Mouse (Mus musculus): ENCODE measurements around the gene Gls2. TPM values are rescaled to one million over a fixed set of nuclear protein-coding genes. Genes with fewer than 3 reads are reported as not detected.
"Not testable (repeated sequence)": the region's sequence is repeated elsewhere in the genome, so short reads cannot be mapped to it uniquely, and the experiment has no call there.

Gene Gls2
- 1 to 10 TPM; 5.9 to 7.9 TPM for total RNA-seq (2021)

GRCm38 (mm10) chr10:128194024-128194550, at the start of gene Gls2:
TSS of gene Gls2 (plus strand) at chr10:128194457.
- intact Hi-C loops (cut with DNase I), result no loop called here
- DNase-seq, result peak; percentile 99

GRCm38 (mm10) chr10:128144961-128145360, 49.3 kb upstream of the Gls2 start:
- intact Hi-C loops (cut with DNase I), result loop anchor here (5.0 kb wide), 1 partner anchor 42 kb away; no protein-coding TSS in a partner anchor
- DNase-seq, result no peak

- no peak for DNase-seq
- intact Hi-C loops (cut with DNase I), result no loop called here
Measured at GRCm38 (mm10) chr10:128148789-128149365, 45.4 kb upstream of the Gls2 start.

GRCm38 (mm10) chr10:128149592-128149991, 44.7 kb upstream of the Gls2 start:
- intact Hi-C loops (cut with DNase I), result no loop called here
- no peak for DNase-seq

GRCm38 (mm10) chr10:128150941-128151340, 43.3 kb upstream of the Gls2 start:
- no peak for DNase-seq
- intact Hi-C loops (cut with DNase I), result no loop called here

- DNase-seq, result no peak
- intact Hi-C loops (cut with DNase I), result no loop called here
Measured at GRCm38 (mm10) chr10:128153978-128154377, 40.3 kb upstream of the Gls2 start.

- intact Hi-C loops (cut with DNase I); DNase-seq: not testable (repeated sequence)
Measured at GRCm38 (mm10) chr10:128165726-128166125, 28.5 kb upstream of the Gls2 start.

GRCm38 (mm10) chr10:128167091-128167490, 27.2 kb upstream of the Gls2 start:
- intact Hi-C loops (cut with DNase I), result no loop called here

GRCm38 (mm10) chr10:128171348-128171747, 22.9 kb upstream of the Gls2 start:
- intact Hi-C loops (cut with DNase I); DNase-seq: not testable (repeated sequence)

More at GRCm38 (mm10) chr10:128167091-128167490, 27.2 kb upstream of the Gls2 start:
- DNase-seq, result no peak

- intact Hi-C loops (cut with DNase I), result no loop called here
- no peak for DNase-seq
Measured at GRCm38 (mm10) chr10:128175302-128175701, 19.0 kb upstream of the Gls2 start.

- intact Hi-C loops (cut with DNase I), result no loop called here
Measured at GRCm38 (mm10) chr10:128175996-128176755, 18.1 kb upstream of the Gls2 start.

GRCm38 (mm10) chr10:128177316-128177715, 16.9 kb upstream of the Gls2 start:
- no peak for DNase-seq
- intact Hi-C loops (cut with DNase I), result no loop called here

More at GRCm38 (mm10) chr10:128175996-128176755, 18.1 kb upstream of the Gls2 start:
- DNase-seq, result peak; percentile 73

- no peak for DNase-seq
- intact Hi-C loops (cut with DNase I), result no loop called here
Measured at GRCm38 (mm10) chr10:128179989-128180388, 14.3 kb upstream of the Gls2 start, which contains the start of gene Rbms2. TSS of gene Rbms2 (minus strand) at chr10:128180297.

- no peak for DNase-seq
- intact Hi-C loops (cut with DNase I), result no loop called here
Measured at GRCm38 (mm10) chr10:128184296-128184695, 10.0 kb upstream of the Gls2 start.

GRCm38 (mm10) chr10:128185277-128185940, 8.8 kb upstream of the Gls2 start:
- intact Hi-C loops (cut with DNase I), result loop anchor here (5.0 kb wide), 2 partner anchors 43 to 93 kb away; partner anchors contain the start of gene Baz2a
- no peak for DNase-seq

- intact Hi-C loops (cut with DNase I), result loop anchor here (5.0 kb wide), 2 partner anchors 44 to 94 kb away; partner anchors contain the start of gene Baz2a
- DNase-seq, result peak; percentile 79
Measured at GRCm38 (mm10) chr10:128185959-128186358, 8.3 kb upstream of the Gls2 start.

- intact Hi-C loops (cut with DNase I), result loop anchor here (5.0 kb wide), 2 partner anchors 45 to 95 kb away; partner anchors contain the start of gene Baz2a
- DNase-seq, result no peak
Measured at GRCm38 (mm10) chr10:128187181-128187605, 7.1 kb upstream of the Gls2 start.

- intact Hi-C loops (cut with DNase I), result loop anchor here (5.0 kb wide), 2 partner anchors 46 to 96 kb away; partner anchors contain the start of gene Baz2a
- DNase-seq, result peak; percentile 79
Measured at GRCm38 (mm10) chr10:128188242-128188877, 5.9 kb upstream of the Gls2 start.

- DNase-seq, result no peak
- intact Hi-C loops (cut with DNase I), result no loop called here
Measured at GRCm38 (mm10) chr10:128191472-128191871, 2.8 kb upstream of the Gls2 start.
